8 mouse cellular contexts compared by ENCODE assay signal in the genomic region with DNA sequence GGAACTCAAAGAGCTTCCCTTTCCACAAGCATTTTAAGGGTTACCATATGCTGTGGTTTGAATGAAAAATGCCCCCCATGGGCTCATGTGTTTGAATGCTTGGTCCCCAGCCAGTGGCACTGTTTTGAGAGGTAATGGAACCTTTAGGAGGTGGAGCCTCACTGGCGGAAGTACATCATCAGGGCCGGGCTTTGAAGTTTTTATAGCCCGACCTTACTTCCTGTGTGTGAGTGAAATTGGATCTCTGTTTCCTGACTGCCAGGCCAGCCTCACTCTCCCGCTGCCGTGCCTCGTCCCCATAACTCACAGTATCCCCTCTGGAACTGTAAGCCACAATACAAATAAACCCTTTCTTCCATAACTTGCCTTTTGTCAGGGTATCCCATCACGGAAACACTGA.
A peak's percentile ranks its signal among the peaks of the same experiment; 100 is the strongest.
DNase-seq lines count a peak whose midpoint lies in the region; ATAC-seq and TF ChIP-seq lines count a peak whose summit lies in the region.

No protein-coding gene starts in this region.

- H3K4me2 ChIP-seq in forebrain, postnatal 0 days (ENCODE audit: low read depth): peak overlapping the region; percentile 17; the same call in 1 of the 2 replicates

- H3K4me3 ChIP-seq in forebrain, postnatal 0 days (ENCODE audit: low read depth, low read length): no peak overlapping the region

- H3K4me1 ChIP-seq in forebrain, postnatal 0 days (ENCODE audit: insufficient read depth): peaks cover 9% of the 10 kb centered on the region

- 0 out of 2 replicates have a peak overlapping the region, but pooled peaks have one; percentile 25 for H3K9ac ChIP-seq in forebrain, postnatal 0 days

- no peaks in the 10 kb centered on the region for H3K36me3 ChIP-seq in forebrain, postnatal 0 days (ENCODE audit: insufficient read depth)

- DNase-seq in heart, adult 11 months: peak; percentile 92
- no peak for DNase-seq in heart, adult 9 months (ENCODE audit: low spot score in 2 of 2)
- no peak for DNase-seq in forebrain, postnatal 0 days
- no peak for DNase-seq in layer of hippocampus, adult 18-20 months (ENCODE audit: low spot score in 2 of 2)
- DNase-seq in cerebellum, adult 9-11 months: no peak
- no peak for DNase-seq in left cerebral cortex, adult 18-20 months (ENCODE audit: low spot score in 2 of 2)

- TF ChIP-seq CTCF in forebrain, postnatal 0 days (IDR thresholded peaks at IDR 0.05; ENCODE audit: low read depth): no peak

- H3K9me3 ChIP-seq in forebrain, postnatal 0 days (ENCODE audit: low read length): no peaks in the 10 kb centered on the region

- no peaks in the 10 kb centered on the region for H3K27me3 ChIP-seq in forebrain, postnatal 0 days (ENCODE audit: insufficient read depth, low read length)

- H3K27ac ChIP-seq in forebrain, postnatal 0 days (ENCODE audit: low read depth, low read length): peak overlapping the region; percentile 68

- ATAC-seq in CD4-positive, CD25-positive, alpha-beta regulatory T cell, adult 4 months: peak; percentile 64
- ATAC-seq in forebrain, postnatal 0 days: peak; percentile 28; the same call in 1 of the 2 replicates
- ATAC-seq in megakaryocyte, adult 5-6 weeks (ENCODE audit: poor library complexity, severe bottlenecking): peak; percentile 60

- WGBS in forebrain, postnatal 0 days: 36% methylated on average over 7 of the region's 7 CpGs
